Comparison of ENCODE assay signal across 10 mouse cellular contexts in the genomic region with DNA sequence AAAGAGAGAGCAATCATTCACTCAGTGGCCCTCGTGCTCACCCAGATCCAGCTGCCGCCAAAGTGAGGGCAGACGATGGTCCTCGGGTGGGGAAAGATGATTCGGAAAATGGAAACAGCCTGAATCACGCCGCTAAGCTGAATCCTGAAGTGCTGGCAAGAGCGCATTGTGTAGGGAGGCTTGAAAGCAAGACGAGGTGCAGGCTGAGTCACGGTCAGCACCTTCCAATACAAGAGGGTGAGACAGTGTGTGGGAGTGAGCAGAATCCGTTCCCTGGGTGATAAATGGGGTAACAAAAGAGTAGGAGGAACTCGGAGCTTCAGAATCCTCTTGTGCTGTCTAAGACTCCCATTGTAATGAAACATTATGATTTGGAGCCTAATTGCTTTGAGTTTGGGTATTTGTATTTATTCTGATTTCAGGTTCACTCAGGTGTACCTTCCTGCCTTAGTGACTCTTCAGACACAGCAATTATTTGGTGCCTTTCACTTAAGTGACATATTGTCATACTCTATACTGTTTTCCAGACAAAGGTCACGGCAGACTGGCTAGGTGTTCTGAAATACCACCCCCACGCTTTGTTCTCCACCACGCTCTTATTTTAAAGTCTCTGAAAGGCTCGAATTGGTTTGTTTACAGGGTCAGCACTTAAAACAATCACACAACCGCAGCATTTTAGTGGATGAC.
DNase-seq lines count a peak whose midpoint lies in the region; ATAC-seq lines count a peak whose summit lies in the region.
"Had no signal": no experiment of that assay in that cellular context is flagged by ENCODE, and none has a peak within 500 bp of the region (broad histone marks: within the 10 kb centered on the region; RNA-seq: fewer than 3 reads in every experiment).

No protein-coding gene starts in this region.

- peak; percentile 78; the same call in 1 of the 2 replicates for ATAC-seq in kidney, embryonic 16.5 days (ENCODE audit: low FRiP score, low TSS enrichment)
- peak; percentile 55 for ATAC-seq in neural tube, embryonic 15.5 days (ENCODE audit: low FRiP score)

- no peaks in the 10 kb centered on the region for H3K9me3 ChIP-seq in kidney, embryonic 16.5 days (ENCODE audit: low read length)
- no peaks in the 10 kb centered on the region for H3K9me3 ChIP-seq in neural tube, embryonic 15.5 days (replicated peaks)
- H3K9me3 ChIP-seq: liver, embryonic 13.5 days had no signal

- H3K27ac ChIP-seq in kidney, embryonic 16.5 days (ENCODE audit: low read length), result no peak overlapping the region
- H3K27ac ChIP-seq in neural tube, embryonic 15.5 days (replicated peaks), result no peak overlapping the region
- H3K27ac ChIP-seq: liver, embryonic 13.5 days had no signal

- H3K4me2 ChIP-seq in kidney, embryonic 16.5 days (replicated peaks; ENCODE audit: low read depth, low read length), result peak overlapping the region; percentile 34; the same call in 1 of the 2 replicates
- peak overlapping the region; percentile 35 for H3K4me2 ChIP-seq in neural tube, embryonic 15.5 days
- H3K4me2 ChIP-seq: liver, embryonic 13.5 days had no signal

- no peak for DNase-seq in kidney, adult 9 months
- peak; percentile 72 to 83 for DNase-seq in frontal cortex, adult 2 months (ENCODE audit: extremely low spot score in 1 of 2, low spot score in 1 of 2)
- peak; percentile 74 to 77 for DNase-seq in left cerebral cortex, adult 9 months (ENCODE audit: low spot score in 2 of 2)
- DNase-seq in adrenal gland, adult 18-20 months (ENCODE audit: low spot score in 2 of 2), result no peak
- DNase-seq in thymus, postnatal 10 days (ENCODE audit: low spot score in 2 of 2), result no peak
- DNase-seq in embryo, embryonic 10 days (ENCODE audit: low spot score), result no peak
- DNase-seq: liver, embryonic 13.5 days had no signal

- no peaks in the 10 kb centered on the region for H3K27me3 ChIP-seq in kidney, embryonic 16.5 days (ENCODE audit: insufficient read depth, low read length)
- no peaks in the 10 kb centered on the region for H3K27me3 ChIP-seq in neural tube, embryonic 15.5 days (replicated peaks)
- H3K27me3 ChIP-seq: CH12.LX; liver, embryonic 13.5 days had no signal

- no peak overlapping the region for H3K4me3 ChIP-seq in kidney, embryonic 16.5 days (ENCODE audit: low read length)
- no peak overlapping the region for H3K4me3 ChIP-seq in neural tube, embryonic 15.5 days (replicated peaks)
- H3K4me3 ChIP-seq: liver, embryonic 13.5 days had no signal

- WGBS in kidney, embryonic 16.5 days, result 29% methylated on average over 17 of the region's 17 CpGs
- WGBS in neural tube, embryonic 15.5 days, result 25% methylated on average over 17 of the region's 17 CpGs

- H3K4me1 ChIP-seq in kidney, embryonic 16.5 days (ENCODE audit: insufficient read depth, low read length), result no peaks in the 10 kb centered on the region
- peaks cover 8% of the 10 kb centered on the region for H3K4me1 ChIP-seq in neural tube, embryonic 15.5 days
- H3K4me1 ChIP-seq: liver, embryonic 13.5 days had no signal

- H3K9ac ChIP-seq in kidney, embryonic 16.5 days (replicated peaks; ENCODE audit: low read length), result no peak overlapping the region
- no peak overlapping the region for H3K9ac ChIP-seq in neural tube, embryonic 15.5 days (replicated peaks)
- H3K9ac ChIP-seq: liver, embryonic 13.5 days had no signal

- H3K36me3 ChIP-seq in kidney, embryonic 16.5 days (ENCODE audit: insufficient read depth, low read length), result no peaks in the 10 kb centered on the region
- no peaks in the 10 kb centered on the region for H3K36me3 ChIP-seq in neural tube, embryonic 15.5 days
- H3K36me3 ChIP-seq: liver, embryonic 13.5 days had no signal

Comparison
In these comparisons a context has a peak if more than half of its experiments do, and no peak if none do; other contexts are left out.
1. DNase-seq: peak in frontal cortex, adult 2 months (2 of 2) and left cerebral cortex, adult 9 months (2 of 2); none in kidney, adult 9 months (single experiment), adrenal gland, adult 18-20 months (0 of 2), thymus, postnatal 10 days (0 of 2) and embryo, embryonic 10 days (single experiment).